Mouse (Mus musculus) spleen, adult 18-20 months (tissue): ENCODE results near the gene Ccin.

Source experiments
- DNase-seq, 2 experiments: peaks; one replicate each; pipeline ENCODE4 v3.0.0; 2022; ENCODE audit warnings: mixed read lengths in 2 of 2

The Ccin gene

GRCm38 (mm10) chr4:44013391-44014070 lies 30.2 kb downstream of the Ccin start:
- no peak for DNase-seq

GRCm38 (mm10) chr4:44016071-44016470 lies 32.8 kb downstream of the Ccin start:
- peak in 1 of 2 experiments; percentile 29 for DNase-seq

GRCm38 (mm10) chr4:44016791-44017190 lies 33.5 kb downstream of the Ccin start:
- no peak for DNase-seq

GRCm38 (mm10) chr4:44022323-44022722 lies 39.0 kb downstream of the Ccin start:
- no peak for DNase-seq

- DNase-seq = no peak
These were observed 39.5 kb downstream of the Ccin start for GRCm38 (mm10) chr4:44022766-44023165.

GRCm38 (mm10) chr4:44023681-44024080 lies 40.4 kb downstream of the Ccin start:
- DNase-seq = no peak

GRCm38 (mm10) chr4:44024241-44024640 lies 41.0 kb downstream of the Ccin start:
- no peak for DNase-seq

GRCm38 (mm10) chr4:44025570-44025969 lies 42.3 kb downstream of the Ccin start:
- no peak for DNase-seq

GRCm38 (mm10) chr4:44028303-44029135 lies 45.2 kb downstream of the Ccin start:
- no peak for DNase-seq

GRCm38 (mm10) chr4:44029661-44030066 lies 46.4 kb downstream of the Ccin start:
- DNase-seq = no peak

- DNase-seq = no peak
These were observed 48.2 kb downstream of the Ccin start for GRCm38 (mm10) chr4:44031521-44031920.
